Mouse (Mus musculus) cerebellum, postnatal 10 days (tissue): ENCODE data around the gene Uvrag.

Experiments used
- DNase-seq, 2 experiments: peaks; one replicate each; pipeline ENCODE4 v3.0.0; 2021; ENCODE audit warnings: mixed read lengths in 2 of 2

Gene Uvrag

GRCm38 (mm10) chr7:99136789-99137188, 4.2 kb downstream of the Uvrag start:
- DNase-seq, result no peak

- no peak for DNase-seq
Measured at GRCm38 (mm10) chr7:99133811-99134402, 7.0 kb downstream of the Uvrag start.

GRCm38 (mm10) chr7:99132597-99132996, 8.3 kb downstream of the Uvrag start:
- DNase-seq, result no peak

GRCm38 (mm10) chr7:99131819-99132353, 9.1 kb downstream of the Uvrag start:
- DNase-seq, result no peak

GRCm38 (mm10) chr7:99128965-99129364, 12.0 kb downstream of the Uvrag start:
- DNase-seq, result no peak

- no peak for DNase-seq
Measured at GRCm38 (mm10) chr7:99128020-99128950, 12.7 kb downstream of the Uvrag start.

- DNase-seq, result peak; percentile 53 to 61
Measured at GRCm38 (mm10) chr7:99126057-99126456, 14.9 kb downstream of the Uvrag start.

- no peak for DNase-seq
Measured at GRCm38 (mm10) chr7:99122651-99123050, 18.3 kb downstream of the Uvrag start.

GRCm38 (mm10) chr7:99120865-99121521, 19.9 kb downstream of the Uvrag start:
- no peak for DNase-seq

- no peak for DNase-seq
Measured at GRCm38 (mm10) chr7:99120082-99120481, 20.9 kb downstream of the Uvrag start.

- DNase-seq, result no peak
Measured at GRCm38 (mm10) chr7:99116781-99117180, 24.2 kb downstream of the Uvrag start.

GRCm38 (mm10) chr7:99114006-99114726, 26.8 kb downstream of the Uvrag start:
- DNase-seq, result peak; percentile 64 to 71

- peak; percentile 40 to 83 for DNase-seq
Measured at GRCm38 (mm10) chr7:99107566-99107965, 33.4 kb downstream of the Uvrag start.

GRCm38 (mm10) chr7:99106714-99107270, 34.1 kb downstream of the Uvrag start:
- no peak for DNase-seq

- DNase-seq, result no peak
Measured at GRCm38 (mm10) chr7:99101767-99102593, 39.0 kb downstream of the Uvrag start.

GRCm38 (mm10) chr7:99101076-99101475, 39.9 kb downstream of the Uvrag start:
- DNase-seq, result no peak

GRCm38 (mm10) chr7:99100573-99100972, 40.4 kb downstream of the Uvrag start:
- DNase-seq, result no peak

- no peak for DNase-seq
Measured at GRCm38 (mm10) chr7:99100087-99100486, 40.9 kb downstream of the Uvrag start.

GRCm38 (mm10) chr7:99097781-99098180, 43.2 kb downstream of the Uvrag start:
- no peak for DNase-seq

- no peak for DNase-seq
Measured at GRCm38 (mm10) chr7:99097128-99097527, 43.8 kb downstream of the Uvrag start.

GRCm38 (mm10) chr7:99095191-99095590, 45.8 kb downstream of the Uvrag start:
- peak; percentile 48 to 63 for DNase-seq
